Mouse (Mus musculus): ENCODE results near the gene Tbc1d10a. TPM values are rescaled to one million over a fixed set of nuclear protein-coding genes. Genes with fewer than 3 reads are reported as not detected.

Tbc1d10a gene
- polyA plus RNA-seq, 1 experiment from 2014 or later = 31.0 TPM

DNA sequence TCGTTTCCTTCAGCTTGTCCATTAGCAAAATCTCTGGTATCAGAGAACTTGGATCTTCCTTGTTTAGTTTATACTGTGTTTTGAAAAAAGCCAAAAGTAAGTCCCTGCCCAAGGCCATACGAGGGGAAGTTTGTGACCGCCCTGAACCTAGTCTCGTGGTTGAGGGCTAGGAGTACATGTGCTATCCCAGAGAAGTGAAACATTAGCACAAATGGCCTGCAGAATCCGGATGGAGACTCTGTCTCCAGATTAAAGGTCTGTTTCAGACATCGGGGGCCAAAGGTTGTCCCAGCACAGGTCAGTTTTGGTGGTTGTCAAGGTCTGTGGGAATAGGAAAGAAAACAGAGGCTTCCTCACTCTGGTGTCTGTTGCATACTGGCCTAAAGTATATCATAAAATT, 2.6 kb downstream of the Tbc1d10a start:
- Histone ChIP-seq H3K4me1 (peaks cover 46% of the 10 kb centered on the region), H3K27ac (replicated peaks) (no peak overlapping the region), H3K9me3 (no peaks in the 10 kb centered on the region), H3K4me3 (no peak overlapping the region), H3K27me3 (replicated peaks; ENCODE audit: low read depth, poor library complexity, severe bottlenecking) (peaks cover 9% of the 10 kb centered on the region; the same call in 1 of the 2 replicates), H3K36me3 (replicated peaks) (0 out of 2 replicates have a peak, but pooled peaks cover under 1% of the 10 kb centered on the region)
- no peak for DNase-seq (ENCODE audit: low spot score)
- 89% methylated on average over 6 of the region's 6 CpGs for WGBS

DNA sequence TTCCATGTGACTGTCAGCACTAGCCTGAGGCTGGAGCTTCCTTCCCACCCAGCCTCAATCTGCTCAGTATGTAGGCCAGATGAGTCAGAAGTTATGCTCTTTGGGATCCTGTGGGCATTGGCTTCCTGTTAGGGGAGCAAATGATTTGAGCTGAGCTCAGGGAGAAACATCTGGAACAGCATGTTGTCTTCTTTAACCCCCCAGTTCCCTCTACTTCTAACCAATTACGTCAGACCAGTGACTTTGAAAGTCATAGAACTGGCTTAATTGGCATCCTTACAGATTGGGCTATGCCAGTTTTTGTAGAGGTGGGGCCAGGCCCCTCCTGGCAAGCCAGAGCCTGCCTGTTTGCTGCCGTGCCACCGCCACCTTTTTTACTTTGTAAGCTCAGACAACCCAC, 4.1 kb downstream of the Tbc1d10a start:
- no peaks in the 10 kb centered on the region for H3K9me3 ChIP-seq
- no peak overlapping the region for H3K4me3 ChIP-seq
- 76% methylated on average over 3 of the region's 3 CpGs for WGBS
- DNase-seq (ENCODE audit: low spot score) = no peak
- no peak overlapping the region for H3K27ac ChIP-seq (replicated peaks)
- peaks cover 46% of the 10 kb centered on the region for H3K4me1 ChIP-seq
- peaks cover 9% of the 10 kb centered on the region; the same call in 1 of the 2 replicates for H3K27me3 ChIP-seq (replicated peaks; ENCODE audit: low read depth, poor library complexity, severe bottlenecking)
- H3K36me3 ChIP-seq (replicated peaks) = no peaks in the 10 kb centered on the region

DNA sequence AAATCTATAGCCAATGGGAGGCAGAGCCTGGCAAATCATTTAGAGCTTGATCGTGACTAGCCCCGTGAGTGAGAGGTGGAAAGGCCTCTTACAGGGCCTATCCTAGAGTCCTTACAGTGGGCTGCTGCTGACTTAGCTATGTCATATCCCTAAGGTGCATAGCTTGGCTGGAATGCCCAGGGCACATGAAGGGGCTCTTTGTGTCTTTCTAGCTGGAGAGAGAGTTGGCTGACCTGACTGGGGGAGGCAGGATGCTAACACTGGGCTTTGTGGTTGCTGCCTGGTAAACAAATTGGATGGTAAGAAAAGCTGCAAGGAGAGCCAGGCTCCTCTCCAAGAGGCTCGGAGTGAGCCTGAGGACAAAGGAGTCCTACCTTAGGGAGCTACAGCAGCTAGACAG, 6.2 kb downstream of the Tbc1d10a start:
- H3K27ac ChIP-seq (replicated peaks) = no peak overlapping the region
- H3K36me3 ChIP-seq (replicated peaks) = no peaks in the 10 kb centered on the region
- WGBS = 70% methylated on average over 3 of the region's 3 CpGs
- peaks cover 2% of the 10 kb centered on the region; the same call in 1 of the 2 replicates for H3K27me3 ChIP-seq (replicated peaks; ENCODE audit: low read depth, poor library complexity, severe bottlenecking)
- no peaks in the 10 kb centered on the region for H3K9me3 ChIP-seq
- no peak for DNase-seq (ENCODE audit: low spot score)
- peaks cover 59% of the 10 kb centered on the region for H3K4me1 ChIP-seq
- H3K4me3 ChIP-seq = no peak overlapping the region

DNA sequence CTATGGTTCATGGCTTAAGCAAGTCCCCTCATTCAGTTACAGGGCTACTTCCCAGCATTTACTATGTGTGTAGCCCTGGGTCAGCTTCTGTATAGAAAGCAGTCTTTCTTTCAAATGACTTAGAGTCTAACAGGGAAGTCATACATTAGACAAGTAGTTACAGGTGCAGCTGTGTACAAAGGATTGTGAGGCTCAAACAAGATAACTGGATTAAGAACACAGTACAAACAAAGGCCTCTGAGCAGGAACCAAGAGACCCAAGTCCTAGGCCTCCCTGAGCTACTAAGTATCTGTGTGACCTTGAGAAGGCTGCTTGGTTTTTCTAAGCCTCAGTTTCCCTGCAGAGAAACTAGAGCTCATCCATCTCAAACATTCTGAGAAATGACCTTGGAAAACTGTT, 6.8 kb downstream of the Tbc1d10a start:
- Histone ChIP-seq H3K36me3 (replicated peaks) (no peaks in the 10 kb centered on the region), H3K27ac (replicated peaks) (no peak overlapping the region), H3K9me3 (no peaks in the 10 kb centered on the region), H3K4me1 (peaks cover 56% of the 10 kb centered on the region), H3K27me3 (replicated peaks; ENCODE audit: low read depth, poor library complexity, severe bottlenecking) (no peaks in the 10 kb centered on the region), H3K4me3 (no peak overlapping the region)
- DNase-seq (ENCODE audit: low spot score) = no peak

DNA sequence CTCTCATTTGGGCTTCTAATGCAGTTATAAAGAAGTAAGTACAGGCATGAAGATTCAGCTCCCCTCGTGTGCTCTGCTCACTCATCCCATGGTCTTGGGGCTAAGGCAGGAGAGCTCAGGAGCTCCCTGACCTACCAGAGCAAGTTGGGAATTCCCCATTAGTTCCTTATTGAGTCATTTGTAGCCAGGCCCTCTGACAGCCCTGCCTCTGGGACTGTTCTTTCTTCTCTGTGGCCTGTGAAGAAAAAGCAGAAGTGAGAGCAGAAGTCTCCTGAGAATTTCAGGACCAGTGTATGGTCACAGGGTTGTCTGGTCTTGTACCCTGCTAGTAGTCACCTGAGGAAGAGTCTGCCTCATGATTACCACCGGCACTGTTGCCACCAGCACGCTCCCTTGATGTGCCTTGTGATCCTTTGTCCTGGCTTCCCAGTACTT, 9.0 kb downstream of the Tbc1d10a start:
- WGBS = 84% methylated on average over 3 of the region's 3 CpGs

DNA sequence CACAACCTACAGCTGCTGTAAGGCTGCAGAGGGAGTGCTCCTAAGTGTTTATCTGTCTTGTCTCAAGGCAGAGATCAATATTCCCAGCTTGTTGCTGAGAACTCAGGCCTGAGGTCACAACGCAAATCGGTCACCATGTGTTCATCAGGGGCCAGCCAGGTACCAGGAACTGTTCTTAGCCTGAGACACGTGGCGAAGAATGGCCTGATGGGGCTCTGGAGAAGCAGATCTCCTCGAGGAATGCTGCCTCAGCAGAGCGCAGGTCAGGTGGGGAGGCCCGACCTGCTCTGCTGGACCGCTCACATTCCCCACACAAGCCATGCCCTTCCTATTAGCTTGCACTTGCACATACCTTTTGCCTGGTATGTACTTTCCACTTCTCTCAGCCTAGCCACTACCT, 10.0 kb downstream of the Tbc1d10a start:
- 71% methylated on average over 8 of the region's 8 CpGs for WGBS
- Histone ChIP-seq H3K4me1 (peaks cover 38% of the 10 kb centered on the region), H3K36me3 (replicated peaks) (no peaks in the 10 kb centered on the region), H3K27ac (replicated peaks) (no peak overlapping the region), H3K27me3 (replicated peaks; ENCODE audit: low read depth, poor library complexity, severe bottlenecking) (no peaks in the 10 kb centered on the region), H3K4me3 (no peak overlapping the region), H3K9me3 (no peaks in the 10 kb centered on the region)
- DNase-seq (ENCODE audit: low spot score) = peak; percentile 34

More for the DNA sequence above, 9.0 kb downstream of the Tbc1d10a start:
- peaks cover 48% of the 10 kb centered on the region for H3K4me1 ChIP-seq
- DNase-seq (ENCODE audit: low spot score) = no peak
- no peaks in the 10 kb centered on the region for H3K27me3 ChIP-seq (replicated peaks; ENCODE audit: low read depth, poor library complexity, severe bottlenecking)
- H3K4me3 ChIP-seq = no peak overlapping the region
- no peaks in the 10 kb centered on the region for H3K9me3 ChIP-seq
- no peaks in the 10 kb centered on the region for H3K36me3 ChIP-seq (replicated peaks)
- no peak overlapping the region for H3K27ac ChIP-seq (replicated peaks)

DNA sequence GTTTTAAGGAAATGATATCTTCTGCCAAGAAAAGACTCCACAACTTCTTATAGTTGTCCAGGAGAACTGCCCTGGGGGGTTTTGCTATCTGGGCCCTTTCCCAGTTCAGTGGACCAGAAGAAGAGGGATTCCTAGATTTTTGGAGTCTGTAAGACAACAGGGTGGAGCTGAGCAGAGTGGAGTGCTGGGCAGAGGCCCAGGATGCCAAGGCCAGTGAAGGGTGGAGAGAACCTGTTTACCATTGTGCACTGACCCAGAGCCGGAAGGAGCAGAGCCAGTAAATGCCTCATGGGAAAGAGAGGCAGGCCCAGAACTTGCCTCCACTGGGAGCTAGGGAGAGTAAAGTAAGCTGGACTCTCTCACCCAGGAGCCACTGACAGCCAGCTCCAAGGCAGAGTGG, 11.1 kb downstream of the Tbc1d10a start:
- DNase-seq (ENCODE audit: low spot score) = no peak
- H3K4me1 ChIP-seq = peaks cover 27% of the 10 kb centered on the region
- WGBS = 81% methylated on average over 1 of the region's 1 CpGs
- no peak overlapping the region for H3K27ac ChIP-seq (replicated peaks)
- no peaks in the 10 kb centered on the region for H3K27me3 ChIP-seq (replicated peaks; ENCODE audit: low read depth, poor library complexity, severe bottlenecking)
- H3K4me3 ChIP-seq = no peak overlapping the region
- H3K36me3 ChIP-seq (replicated peaks) = no peaks in the 10 kb centered on the region
- no peaks in the 10 kb centered on the region for H3K9me3 ChIP-seq

DNA sequence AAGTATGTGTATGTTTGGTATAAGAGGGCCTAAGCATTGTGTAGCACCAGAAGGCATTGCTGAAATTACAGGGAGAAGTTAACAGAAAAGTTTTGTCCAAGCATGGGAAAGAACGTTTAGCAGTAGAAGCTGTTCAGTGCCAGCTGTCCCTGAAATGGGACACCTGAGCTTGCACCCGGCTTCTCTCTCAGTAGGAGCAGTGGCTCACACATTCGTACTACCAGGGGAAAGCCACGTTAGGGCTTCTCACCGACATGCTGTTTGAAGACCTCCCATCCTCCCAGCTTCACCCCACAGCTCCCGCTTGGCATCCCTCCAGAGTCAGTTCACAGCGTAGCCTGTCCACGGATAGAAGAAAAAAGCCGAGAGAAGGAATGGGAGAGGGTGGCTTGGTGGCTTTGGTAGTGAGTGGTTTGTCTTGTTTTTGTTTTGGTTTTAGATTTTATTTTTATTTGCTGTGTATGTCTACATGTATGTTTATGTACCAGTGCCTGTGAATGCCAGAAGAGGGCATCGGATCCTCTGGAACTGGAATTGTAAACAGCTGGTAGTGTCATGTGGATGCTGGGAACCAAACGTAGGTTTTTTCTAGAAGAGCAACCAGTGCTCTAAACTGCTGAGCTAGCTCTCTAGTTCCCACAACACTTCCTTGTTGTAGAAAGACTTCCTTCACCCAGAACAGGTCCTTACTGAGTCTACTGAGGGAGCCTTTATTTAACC, 15.6 kb downstream of the Tbc1d10a start:
- peaks cover 14% of the 10 kb centered on the region; the same call in 1 of the 2 replicates for H3K4me1 ChIP-seq
- WGBS = 83% methylated on average over 11 of the region's 11 CpGs
- H3K27ac ChIP-seq (replicated peaks) = no peak overlapping the region
- H3K36me3 ChIP-seq (replicated peaks) = peaks cover 16% of the 10 kb centered on the region; the same call in 1 of the 2 replicates
- no peak overlapping the region for H3K4me3 ChIP-seq
- no peaks in the 10 kb centered on the region for H3K9me3 ChIP-seq
- H3K27me3 ChIP-seq (replicated peaks; ENCODE audit: low read depth, poor library complexity, severe bottlenecking) = no peaks in the 10 kb centered on the region
- DNase-seq (ENCODE audit: low spot score) = no peak

DNA sequence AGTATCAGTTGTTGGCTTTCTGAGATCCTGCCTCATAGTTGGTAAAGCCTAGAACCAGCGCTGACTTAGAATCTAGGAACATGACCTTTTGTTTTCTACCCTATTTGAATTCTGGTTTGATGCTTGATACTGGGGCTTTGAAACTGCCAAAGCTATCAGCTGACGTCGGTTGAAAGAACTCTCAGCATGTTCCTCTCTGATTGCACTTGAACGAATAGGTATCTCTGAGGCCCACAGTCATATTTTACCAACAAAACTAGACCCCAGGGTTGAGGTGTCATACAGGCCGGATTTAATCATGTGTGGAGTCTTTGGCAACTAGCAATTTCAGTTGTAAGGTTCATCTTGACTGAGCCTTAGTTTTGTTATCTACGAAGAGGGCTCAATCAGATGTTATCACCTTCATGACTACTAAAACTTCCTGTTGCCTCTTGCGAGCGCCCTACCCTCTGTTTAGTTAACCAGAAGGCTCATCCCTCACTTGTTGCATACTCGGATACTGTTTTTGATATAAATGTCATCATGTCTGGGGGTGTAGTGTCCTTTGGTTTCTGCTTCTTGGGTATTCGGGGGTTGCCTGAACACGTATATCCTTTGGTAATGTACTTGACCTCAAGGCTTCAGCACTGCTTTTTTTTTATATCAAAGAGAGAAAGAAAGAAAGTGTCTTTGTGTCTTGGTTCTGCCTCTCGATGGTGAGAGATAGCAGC, 16.6 kb downstream of the Tbc1d10a start:
- Histone ChIP-seq H3K9me3 (no peaks in the 10 kb centered on the region), H3K4me3 (no peak overlapping the region), H3K27ac (replicated peaks) (no peak overlapping the region; the same call in 1 of the 2 replicates), H3K4me1 (0 out of 2 replicates have a peak, but pooled peaks cover 5% of the 10 kb centered on the region), H3K27me3 (replicated peaks; ENCODE audit: low read depth, poor library complexity, severe bottlenecking) (no peaks in the 10 kb centered on the region), H3K36me3 (replicated peaks) (peaks cover 26% of the 10 kb centered on the region; the same call in 1 of the 2 replicates)
- WGBS = 90% methylated on average over 12 of the region's 12 CpGs
- no peak for DNase-seq (ENCODE audit: low spot score)

DNA sequence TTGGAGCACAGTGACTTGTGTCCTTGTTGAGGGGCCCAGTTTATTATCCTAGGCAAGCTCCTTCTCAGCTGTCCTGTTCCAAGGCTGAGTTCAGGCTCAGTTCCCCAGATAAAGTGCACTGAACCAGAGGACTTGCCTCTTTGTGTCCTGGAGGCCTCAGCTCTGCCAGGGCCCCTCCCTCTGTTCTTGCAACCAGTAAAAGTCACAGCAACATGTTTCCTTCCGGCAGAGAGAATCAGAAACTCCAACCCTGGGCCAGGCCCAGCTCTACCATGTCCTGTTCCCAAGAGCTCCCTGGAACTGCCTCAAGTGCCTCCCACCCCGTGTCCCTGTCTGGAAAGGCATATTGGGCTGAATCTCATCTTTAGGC, 17.1 kb downstream of the Tbc1d10a start:
- Histone ChIP-seq H3K36me3 (replicated peaks) (peaks cover 31% of the 10 kb centered on the region; the same call in 1 of the 2 replicates), H3K4me1 (0 out of 2 replicates have a peak, but pooled peaks cover 5% of the 10 kb centered on the region), H3K27ac (replicated peaks) (no peak overlapping the region; the same call in 1 of the 2 replicates), H3K4me3 (no peak overlapping the region), H3K9me3 (no peaks in the 10 kb centered on the region), H3K27me3 (replicated peaks; ENCODE audit: low read depth, poor library complexity, severe bottlenecking) (no peaks in the 10 kb centered on the region)
- WGBS = 64% methylated on average over 2 of the region's 2 CpGs
- no peak for DNase-seq (ENCODE audit: low spot score)

DNA sequence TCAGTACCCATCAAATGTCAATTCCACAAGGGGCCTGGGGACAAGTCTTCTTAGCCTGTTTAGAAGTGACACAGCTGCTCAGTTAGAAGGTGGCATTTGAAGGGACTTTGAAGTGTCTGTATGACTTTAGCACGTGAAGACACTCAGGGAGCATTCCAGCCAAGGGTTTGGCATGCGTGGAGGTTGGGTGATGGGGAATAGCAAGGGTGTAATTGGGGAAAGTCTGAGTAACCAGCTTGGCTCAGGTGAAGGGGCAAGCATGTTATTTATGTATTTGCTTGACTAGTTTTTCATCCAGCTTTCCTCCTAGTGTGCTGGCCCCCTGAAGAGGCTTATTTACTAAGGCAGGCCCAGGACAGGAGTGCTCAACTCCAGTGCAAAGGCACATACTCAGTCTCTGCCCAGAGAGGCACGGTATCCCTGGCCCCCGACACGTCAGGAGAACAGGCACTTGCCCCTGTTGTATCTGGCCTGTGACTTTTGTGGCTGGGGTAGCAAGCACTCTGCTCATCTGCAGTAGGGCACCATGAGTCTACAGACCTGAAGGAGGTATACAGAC, 18.6 kb downstream of the Tbc1d10a start:
- no peak overlapping the region for H3K27ac ChIP-seq (replicated peaks)
- no peak overlapping the region for H3K4me3 ChIP-seq
- H3K27me3 ChIP-seq (replicated peaks; ENCODE audit: low read depth, poor library complexity, severe bottlenecking) = no peaks in the 10 kb centered on the region
- no peaks in the 10 kb centered on the region for H3K9me3 ChIP-seq
- peaks cover 44% of the 10 kb centered on the region for H3K36me3 ChIP-seq (replicated peaks)
- WGBS = 87% methylated on average over 5 of the region's 5 CpGs
- 0 out of 2 replicates have a peak, but pooled peaks cover 5% of the 10 kb centered on the region for H3K4me1 ChIP-seq
- no peak for DNase-seq (ENCODE audit: low spot score)

DNA sequence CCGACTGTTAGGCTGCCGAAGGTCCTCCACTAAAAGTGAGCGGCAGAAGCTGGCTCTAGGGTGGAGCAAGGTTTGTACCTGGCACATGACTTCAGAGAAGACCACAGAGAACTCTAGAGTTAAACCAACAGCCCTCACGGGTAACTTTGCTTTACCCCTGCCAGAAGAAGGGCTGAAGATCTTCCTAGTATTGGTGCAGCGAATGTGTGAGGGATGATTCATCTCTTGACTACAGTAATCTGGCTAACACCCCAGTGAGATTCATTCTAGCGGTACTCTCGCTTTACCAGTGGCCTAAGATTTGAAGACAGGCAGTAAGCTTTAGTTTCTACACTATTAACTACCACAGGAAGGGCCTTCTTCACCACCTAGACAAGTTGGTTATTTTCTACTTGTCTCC, 19.4 kb downstream of the Tbc1d10a start:
- H3K9me3 ChIP-seq = no peaks in the 10 kb centered on the region
- 92% methylated on average over 7 of the region's 7 CpGs for WGBS
- peaks cover 52% of the 10 kb centered on the region for H3K36me3 ChIP-seq (replicated peaks)
- DNase-seq (ENCODE audit: low spot score) = no peak
- H3K27ac ChIP-seq (replicated peaks) = no peak overlapping the region
- H3K27me3 ChIP-seq (replicated peaks; ENCODE audit: low read depth, poor library complexity, severe bottlenecking) = no peaks in the 10 kb centered on the region
- no peak overlapping the region for H3K4me3 ChIP-seq
- 0 out of 2 replicates have a peak, but pooled peaks cover 5% of the 10 kb centered on the region for H3K4me1 ChIP-seq

Measured in embryonic facial prominence, embryonic 10.5 days (tissue).